Mouse (Mus musculus): Measurements from ENCODE around the gene Fgfr2.
A peak's percentile ranks its signal among the peaks of the same experiment; 100 is the strongest.

The Fgfr2 gene

GRCm38 (mm10) chr7:132930850-132931559 is 192.1 kb downstream of the Fgfr2 start, which contains the start of gene Zranb1:
Zranb1 (plus strand) TSS chr7:132931142.
- DNase-seq, result peak; percentile 99

GRCm38 (mm10) chr7:132930055-132930454 is 193.1 kb downstream of the Fgfr2 start:
- DNase-seq, result no peak

GRCm38 (mm10) chr7:132927201-132927600 is 195.9 kb downstream of the Fgfr2 start:
- DNase-seq, result no peak

GRCm38 (mm10) chr7:132925227-132925626 is 197.9 kb downstream of the Fgfr2 start:
- no peak for DNase-seq

- no peak for DNase-seq
Observed at GRCm38 (mm10) chr7:132921971-132922370, 201.2 kb downstream of the Fgfr2 start.

GRCm38 (mm10) chr7:132903796-132904195 is 219.4 kb downstream of the Fgfr2 start:
- no peak for DNase-seq

- DNase-seq, result no peak
Observed at GRCm38 (mm10) chr7:132900826-132901531, 222.2 kb downstream of the Fgfr2 start.

- DNase-seq, result peak; percentile 27
Observed at GRCm38 (mm10) chr7:132898234-132898633, 224.9 kb downstream of the Fgfr2 start.

- DNase-seq, result no peak
Observed at GRCm38 (mm10) chr7:132897258-132897657, 225.9 kb downstream of the Fgfr2 start.

- DNase-seq, result peak; percentile 51
Observed at GRCm38 (mm10) chr7:132896206-132896815, 226.8 kb downstream of the Fgfr2 start.

GRCm38 (mm10) chr7:132894841-132895555 is 228.2 kb downstream of the Fgfr2 start:
- DNase-seq, result peak; percentile 53

- no peak for DNase-seq
Observed at GRCm38 (mm10) chr7:132893336-132893735, 229.8 kb downstream of the Fgfr2 start.

GRCm38 (mm10) chr7:132892806-132893205 is 230.3 kb downstream of the Fgfr2 start:
- no peak for DNase-seq

GRCm38 (mm10) chr7:132892311-132892661 is 230.9 kb downstream of the Fgfr2 start:
- no peak for DNase-seq

- no peak for DNase-seq
Observed at GRCm38 (mm10) chr7:132891561-132892310, 231.4 kb downstream of the Fgfr2 start.

GRCm38 (mm10) chr7:132890201-132890600 is 232.9 kb downstream of the Fgfr2 start:
- DNase-seq, result no peak

GRCm38 (mm10) chr7:132889691-132890090 is 233.5 kb downstream of the Fgfr2 start:
- no peak for DNase-seq

- DNase-seq, result no peak
Observed at GRCm38 (mm10) chr7:132888518-132889249, 234.5 kb downstream of the Fgfr2 start.

GRCm38 (mm10) chr7:132888052-132888451 is 235.1 kb downstream of the Fgfr2 start:
- no peak for DNase-seq

GRCm38 (mm10) chr7:132887019-132887804 is 235.9 kb downstream of the Fgfr2 start:
- no peak for DNase-seq

GRCm38 (mm10) chr7:132884031-132884430 is 239.1 kb downstream of the Fgfr2 start:
- no peak for DNase-seq
